Mouse (Mus musculus) CH12.LX (cell line): ENCODE data around the gene Ugt2b5.
"Not testable (repeated sequence)": the region's sequence is repeated elsewhere in the genome, so short reads cannot be mapped to it uniquely, and the experiment has no call there.

Source experiments
- CTCF ChIP-seq, 2 experiments: IDR thresholded peaks in 1 of 2; conservative IDR thresholded peaks in 1 of 2; 2 replicates each; pipeline ENCODE4 v1.5.1; 2011 to 2012; ENCODE audit warnings: low read depth in 2 of 2, low read length in 2 of 2, improper control_type of control experiment in 1 of 2, inconsistent platforms in 1 of 2, mild to moderate bottlenecking in 1 of 2, moderate library complexity in 1 of 2
- EP300 ChIP-seq: IDR thresholded peaks from 2 replicates; pipeline ENCODE4 v1.6.1; 2011; ENCODE audit warnings: low read length, improper control_type of control experiment
- JUND ChIP-seq: conservative IDR thresholded peaks from 2 replicates; pipeline ENCODE4 v1.6.1; 2011; ENCODE audit warnings: low read depth, low read length, improper control_type of control experiment
- KAT2A ChIP-seq: IDR thresholded peaks from 2 replicates; pipeline ENCODE4 v1.6.1; 2012; ENCODE audit warnings: low read length, improper control_type of control experiment, inconsistent platforms; ENCODE audit not compliant: insufficient replicate concordance
- MAFK ChIP-seq: IDR thresholded peaks from 2 replicates; pipeline ENCODE4 v1.6.1; 2011; ENCODE audit warnings: low read length, improper control_type of control experiment; ENCODE audit not compliant: insufficient replicate concordance
- POLR2A ChIP-seq: IDR thresholded peaks from 2 replicates; pipeline ENCODE4 v1.6.1; 2011; ENCODE audit warnings: low read depth, mild to moderate bottlenecking, improper control_type of control experiment, low read length

- not testable (repeated sequence) for TF ChIP-seq EP300; KAT2A; POLR2A; MAFK; JUND; CTCF (conservative IDR thresholded peaks at IDR 0.05 in 1 of 2, IDR thresholded peaks at IDR 0.05 in 1 of 2; ENCODE audit: low read depth in 2 of 2, low read length in 2 of 2)
Observed at GRCm38 (mm10) chr5:87103697-87104096, 36.4 kb downstream of the Ugt2b5 start.
